Mouse (Mus musculus): ENCODE measurements around the gene Lin7c.

The Lin7c gene

GRCm38 (mm10) chr2:109917496-109918413 lies 27.1 kb downstream of the Lin7c start, which contains the start of gene Lgr4:
Gene Lgr4 (plus strand): TSS chr2:109917647.
- DNase-seq (ENCODE audit: low spot score in 2 of 2): peak; percentile 94

- DNase-seq (ENCODE audit: low spot score in 2 of 2): no peak
These were observed 28.1 kb downstream of the Lin7c start for GRCm38 (mm10) chr2:109918592-109919262.

GRCm38 (mm10) chr2:109920471-109920870 lies 29.8 kb downstream of the Lin7c start:
- no peak for DNase-seq (ENCODE audit: low spot score in 2 of 2)

GRCm38 (mm10) chr2:109921298-109922035 lies 30.8 kb downstream of the Lin7c start:
- no peak for DNase-seq (ENCODE audit: low spot score in 2 of 2)

- DNase-seq (ENCODE audit: low spot score in 2 of 2): no peak
These were observed 31.7 kb downstream of the Lin7c start for GRCm38 (mm10) chr2:109922306-109922705.

GRCm38 (mm10) chr2:109923031-109923430 lies 32.4 kb downstream of the Lin7c start:
- no peak for DNase-seq (ENCODE audit: low spot score in 2 of 2)

GRCm38 (mm10) chr2:109923945-109924344 lies 33.3 kb downstream of the Lin7c start:
- DNase-seq (ENCODE audit: low spot score in 2 of 2): no peak

- no peak for DNase-seq (ENCODE audit: low spot score in 2 of 2)
These were observed 36.3 kb downstream of the Lin7c start for GRCm38 (mm10) chr2:109926984-109927383.

GRCm38 (mm10) chr2:109927446-109927845 lies 36.8 kb downstream of the Lin7c start:
- no peak for DNase-seq (ENCODE audit: low spot score in 2 of 2)

GRCm38 (mm10) chr2:109927876-109928275 lies 37.2 kb downstream of the Lin7c start:
- no peak for DNase-seq (ENCODE audit: low spot score in 2 of 2)

GRCm38 (mm10) chr2:109928791-109929190 lies 38.1 kb downstream of the Lin7c start:
- DNase-seq (ENCODE audit: low spot score in 2 of 2): no peak

GRCm38 (mm10) chr2:109929256-109929655 lies 38.6 kb downstream of the Lin7c start:
- no peak for DNase-seq (ENCODE audit: low spot score in 2 of 2)

GRCm38 (mm10) chr2:109930366-109930765 lies 39.7 kb downstream of the Lin7c start:
- no peak for DNase-seq (ENCODE audit: low spot score in 2 of 2)

GRCm38 (mm10) chr2:109930771-109931170 lies 40.1 kb downstream of the Lin7c start:
- no peak for DNase-seq (ENCODE audit: low spot score in 2 of 2)

- no peak for DNase-seq (ENCODE audit: low spot score in 2 of 2)
These were observed 41.5 kb downstream of the Lin7c start for GRCm38 (mm10) chr2:109931978-109932780.

GRCm38 (mm10) chr2:109933151-109933550 lies 42.5 kb downstream of the Lin7c start:
- no peak for DNase-seq (ENCODE audit: low spot score in 2 of 2)

- DNase-seq (ENCODE audit: low spot score in 2 of 2): no peak
These were observed 43.4 kb downstream of the Lin7c start for GRCm38 (mm10) chr2:109934086-109934485.

- no peak for DNase-seq (ENCODE audit: low spot score in 2 of 2)
These were observed 44.5 kb downstream of the Lin7c start for GRCm38 (mm10) chr2:109935194-109935593.

GRCm38 (mm10) chr2:109935754-109936409 lies 45.2 kb downstream of the Lin7c start:
- no peak for DNase-seq (ENCODE audit: low spot score in 2 of 2)

GRCm38 (mm10) chr2:109936410-109936755 lies 45.7 kb downstream of the Lin7c start:
- no peak for DNase-seq (ENCODE audit: low spot score in 2 of 2)

GRCm38 (mm10) chr2:109941973-109942444 lies 51.4 kb downstream of the Lin7c start:
- DNase-seq (ENCODE audit: low spot score in 2 of 2): no peak
